Mouse (Mus musculus): Measurements from ENCODE around the gene Rabep1. TPM values are rescaled to one million over a fixed set of nuclear protein-coding genes. Genes with fewer than 3 reads are reported as not detected.
A peak's percentile ranks its signal among the peaks of the same experiment; 100 is the strongest.

The Rabep1 gene
- polyA plus RNA-seq, 1 experiment from 2014 or later = 44.2 TPM

GRCm38 (mm10) chr11:70809011-70809410 lies 35.6 kb upstream of the Rabep1 start:
- DNase-seq (ENCODE audit: low spot score, missing footprints) (no peak), ATAC-seq (ENCODE audit: low FRiP score) (no peak)
- Histone ChIP-seq H3K27ac (ENCODE audit: low read depth, low read length) (no peak overlapping the region), H3K4me3 (ENCODE audit: low read depth, low read length) (no peak overlapping the region), H3K27me3 (ENCODE audit: control insufficient read depth, insufficient read depth, low read length) (no peaks in the 10 kb centered on the region), H3K4me2 (no peak overlapping the region), H3K9me3 (ENCODE audit: control insufficient read depth, low read length) (no peaks in the 10 kb centered on the region), H3K9ac (ENCODE audit: low read length) (no peak overlapping the region), H3K36me3 (ENCODE audit: control insufficient read depth, insufficient read depth, low read length) (no peaks in the 10 kb centered on the region), H3K4me1 (ENCODE audit: control insufficient read depth, insufficient read depth, low read length) (no peaks in the 10 kb centered on the region)
- 0% methylated on average over 1 of the region's 1 CpGs for WGBS

- Histone ChIP-seq H3K27ac (ENCODE audit: low read depth, low read length) (no peak overlapping the region), H3K4me3 (ENCODE audit: low read depth, low read length) (no peak overlapping the region), H3K9ac (ENCODE audit: low read length) (no peak overlapping the region), H3K4me1 (ENCODE audit: control insufficient read depth, insufficient read depth, low read length) (no peaks in the 10 kb centered on the region), H3K27me3 (ENCODE audit: control insufficient read depth, insufficient read depth, low read length) (no peaks in the 10 kb centered on the region), H3K9me3 (ENCODE audit: control insufficient read depth, low read length) (no peaks in the 10 kb centered on the region), H3K36me3 (ENCODE audit: control insufficient read depth, insufficient read depth, low read length) (no peaks in the 10 kb centered on the region), H3K4me2 (no peak overlapping the region)
- DNase-seq (ENCODE audit: low spot score, missing footprints) (no peak), ATAC-seq (ENCODE audit: low FRiP score) (no peak)
- WGBS = 89% methylated on average over 5 of the region's 5 CpGs
These were observed 33.5 kb upstream of the Rabep1 start for GRCm38 (mm10) chr11:70811041-70811440.

- Histone ChIP-seq H3K36me3 (ENCODE audit: control insufficient read depth, insufficient read depth, low read length) (no peaks in the 10 kb centered on the region), H3K4me3 (ENCODE audit: low read depth, low read length) (no peak overlapping the region), H3K27me3 (ENCODE audit: control insufficient read depth, insufficient read depth, low read length) (no peaks in the 10 kb centered on the region), H3K9me3 (ENCODE audit: control insufficient read depth, low read length) (no peaks in the 10 kb centered on the region), H3K27ac (ENCODE audit: low read depth, low read length) (no peak overlapping the region), H3K4me1 (ENCODE audit: control insufficient read depth, insufficient read depth, low read length) (no peaks in the 10 kb centered on the region), H3K4me2 (no peak overlapping the region), H3K9ac (ENCODE audit: low read length) (no peak overlapping the region)
- WGBS = 80% methylated on average over 13 of the region's 13 CpGs
- no peak for ATAC-seq (ENCODE audit: low FRiP score)
- DNase-seq (ENCODE audit: low spot score, missing footprints) = no peak
These were observed 32.9 kb upstream of the Rabep1 start for GRCm38 (mm10) chr11:70811471-70812240.

GRCm38 (mm10) chr11:70812365-70812764 lies 32.2 kb upstream of the Rabep1 start, which contains the start of gene Scimp:
Scimp (minus strand) TSS chr11:70812586.
- Histone ChIP-seq H3K27me3 (ENCODE audit: control insufficient read depth, insufficient read depth, low read length) (no peaks in the 10 kb centered on the region), H3K4me2 (no peak within 1 kb of the TSS), H3K9me3 (ENCODE audit: control insufficient read depth, low read length) (no peaks in the 10 kb centered on the region), H3K9ac (ENCODE audit: low read length) (no peak within 1 kb of the TSS), H3K4me1 (ENCODE audit: control insufficient read depth, insufficient read depth, low read length) (no peaks in the 10 kb centered on the region), H3K36me3 (ENCODE audit: control insufficient read depth, insufficient read depth, low read length) (no peaks in the 10 kb centered on the region), H3K27ac (ENCODE audit: low read depth, low read length) (no peak within 1 kb of the TSS), H3K4me3 (ENCODE audit: low read depth, low read length) (no peak within 1 kb of the TSS)
- ATAC-seq (ENCODE audit: low FRiP score) (no peak), DNase-seq (ENCODE audit: low spot score, missing footprints) (no peak)
- 84% methylated on average over 7 of the region's 7 CpGs for WGBS

GRCm38 (mm10) chr11:70815071-70815470 lies 29.5 kb upstream of the Rabep1 start:
- Histone ChIP-seq H3K27me3 (ENCODE audit: control insufficient read depth, insufficient read depth, low read length) (no peaks in the 10 kb centered on the region), H3K4me2 (no peak overlapping the region), H3K36me3 (ENCODE audit: control insufficient read depth, insufficient read depth, low read length) (no peaks in the 10 kb centered on the region), H3K27ac (ENCODE audit: low read depth, low read length) (no peak overlapping the region), H3K4me3 (ENCODE audit: low read depth, low read length) (no peak overlapping the region), H3K4me1 (ENCODE audit: control insufficient read depth, insufficient read depth, low read length) (no peaks in the 10 kb centered on the region), H3K9ac (ENCODE audit: low read length) (no peak overlapping the region), H3K9me3 (ENCODE audit: control insufficient read depth, low read length) (no peaks in the 10 kb centered on the region)
- 85% methylated on average over 8 of the region's 8 CpGs for WGBS
- DNase-seq (ENCODE audit: low spot score, missing footprints) (no peak), ATAC-seq (ENCODE audit: low FRiP score) (no peak)

- WGBS = 34% methylated on average over 6 of the region's 6 CpGs
- Histone ChIP-seq H3K4me2 (no peak overlapping the region), H3K9ac (ENCODE audit: low read length) (no peak overlapping the region), H3K4me1 (ENCODE audit: control insufficient read depth, insufficient read depth, low read length) (no peaks in the 10 kb centered on the region), H3K9me3 (ENCODE audit: control insufficient read depth, low read length) (no peaks in the 10 kb centered on the region), H3K36me3 (ENCODE audit: control insufficient read depth, insufficient read depth, low read length) (no peaks in the 10 kb centered on the region), H3K27me3 (ENCODE audit: control insufficient read depth, insufficient read depth, low read length) (no peaks in the 10 kb centered on the region), H3K27ac (ENCODE audit: low read depth, low read length) (no peak overlapping the region), H3K4me3 (ENCODE audit: low read depth, low read length) (no peak overlapping the region)
- ATAC-seq (ENCODE audit: low FRiP score) (no peak), DNase-seq (ENCODE audit: low spot score, missing footprints) (peak; percentile 98)
These were observed 29.0 kb upstream of the Rabep1 start for GRCm38 (mm10) chr11:70815498-70816078.

GRCm38 (mm10) chr11:70816770-70817169 lies 27.8 kb upstream of the Rabep1 start:
- Histone ChIP-seq H3K27me3 (ENCODE audit: control insufficient read depth, insufficient read depth, low read length) (no peaks in the 10 kb centered on the region), H3K9ac (ENCODE audit: low read length) (no peak overlapping the region), H3K36me3 (ENCODE audit: control insufficient read depth, insufficient read depth, low read length) (no peaks in the 10 kb centered on the region), H3K4me3 (ENCODE audit: low read depth, low read length) (no peak overlapping the region), H3K4me2 (no peak overlapping the region), H3K4me1 (ENCODE audit: control insufficient read depth, insufficient read depth, low read length) (no peaks in the 10 kb centered on the region), H3K27ac (ENCODE audit: low read depth, low read length) (no peak overlapping the region), H3K9me3 (ENCODE audit: control insufficient read depth, low read length) (no peaks in the 10 kb centered on the region)
- WGBS = 79% methylated on average over 4 of the region's 4 CpGs
- DNase-seq (ENCODE audit: low spot score, missing footprints) (no peak), ATAC-seq (ENCODE audit: low FRiP score) (no peak)

GRCm38 (mm10) chr11:70820120-70820519 lies 24.5 kb upstream of the Rabep1 start:
- no peaks in the 10 kb centered on the region for H3K36me3 ChIP-seq (ENCODE audit: control insufficient read depth, insufficient read depth, low read length)
- H3K4me3 ChIP-seq (ENCODE audit: low read depth, low read length) = no peak overlapping the region
- H3K27me3 ChIP-seq (ENCODE audit: control insufficient read depth, insufficient read depth, low read length) = no peaks in the 10 kb centered on the region
- H3K9ac ChIP-seq (ENCODE audit: low read length) = no peak overlapping the region
- ATAC-seq (ENCODE audit: low FRiP score) (no peak), DNase-seq (ENCODE audit: low spot score, missing footprints) (no peak)
- WGBS = 84% methylated on average over 8 of the region's 8 CpGs
- H3K27ac ChIP-seq (ENCODE audit: low read depth, low read length) = no peak overlapping the region
- no peak overlapping the region for H3K4me2 ChIP-seq
- H3K9me3 ChIP-seq (ENCODE audit: control insufficient read depth, low read length) = no peaks in the 10 kb centered on the region
- no peaks in the 10 kb centered on the region; the same call in 1 of the 2 replicates for H3K4me1 ChIP-seq (ENCODE audit: control insufficient read depth, insufficient read depth, low read length)

GRCm38 (mm10) chr11:70821728-70822591 lies 22.6 kb upstream of the Rabep1 start:
- ATAC-seq (ENCODE audit: low FRiP score) (peak; percentile 59), DNase-seq (ENCODE audit: low spot score, missing footprints) (no peak)
- 68% methylated on average over 17 of the region's 17 CpGs for WGBS
- Histone ChIP-seq H3K9ac (ENCODE audit: low read length) (no peak overlapping the region), H3K4me3 (ENCODE audit: low read depth, low read length) (no peak overlapping the region), H3K27ac (ENCODE audit: low read depth, low read length) (no peak overlapping the region), H3K4me2 (no peak overlapping the region), H3K4me1 (ENCODE audit: control insufficient read depth, insufficient read depth, low read length) (no peaks in the 10 kb centered on the region; the same call in 1 of the 2 replicates), H3K27me3 (ENCODE audit: control insufficient read depth, insufficient read depth, low read length) (no peaks in the 10 kb centered on the region), H3K36me3 (ENCODE audit: control insufficient read depth, insufficient read depth, low read length) (no peaks in the 10 kb centered on the region), H3K9me3 (ENCODE audit: control insufficient read depth, low read length) (no peaks in the 10 kb centered on the region)

All from midbrain, embryonic 11.5 days (tissue).